Mouse (Mus musculus) stomach, embryonic 16.5 days (tissue): ENCODE measurements at regions not wholly inside any gene's neighbourhood (a gene's known extent, or its start where the extent isn't known, plus 50 kb on each side); places are given as distances from the start of the nearest gene placed in this dataset.

Experiments used
- ATAC-seq: fragments of 200-750 bp; cut with Nextera tagmentation; 2 replicates; pipeline ENCODE4 v1.8.0; 2017; ENCODE audit warnings: moderate number of reproducible peaks, moderate TSS enrichment; ENCODE audit not compliant: insufficient read depth, low FRiP score
- H3K27ac ChIP-seq: fragments of 300-500 bp; sonication (generic); 2 replicates; pipeline ENCODE4 v1.5.1; 2014; ENCODE audit warnings: low read length
- H3K27me3 ChIP-seq: fragments of 300-500 bp; sonication (generic); 2 replicates; pipeline ENCODE4 v1.6.1; 2014; ENCODE audit warnings: low read length, control low read depth, mixed read lengths; ENCODE audit not compliant: control insufficient read depth, insufficient read depth
- H3K36me3 ChIP-seq: fragments of 300-500 bp; sonication (generic); 2 replicates; pipeline ENCODE4 v1.6.1; 2014; ENCODE audit warnings: low read length; ENCODE audit not compliant: control insufficient read depth, insufficient read depth
- H3K4me1 ChIP-seq: fragments of 300-500 bp; sonication (generic); 2 replicates; pipeline ENCODE4 v1.6.1; 2014; ENCODE audit warnings: low read length, control low read depth, mixed read lengths; ENCODE audit not compliant: control insufficient read depth, insufficient read depth
- H3K4me2 ChIP-seq: fragments of 300-500 bp; sonication (generic); 2 replicates; pipeline ENCODE4 v1.6.1; 2014; ENCODE audit warnings: low read depth, low read length, mixed read lengths
- H3K4me3 ChIP-seq: fragments of 300-500 bp; sonication (generic); replicated peaks from 2 replicates; pipeline ENCODE4 v1.5.1; 2014; ENCODE audit warnings: mild to moderate bottlenecking, low read length
- H3K9ac ChIP-seq: fragments of 300-500 bp; sonication (generic); 2 replicates; pipeline ENCODE4 v1.6.1; 2014; ENCODE audit warnings: low read length
- H3K9me3 ChIP-seq: fragments of 300-500 bp; sonication (generic); replicated peaks from 2 replicates; pipeline ENCODE4 v1.6.1; 2016; ENCODE audit warnings: low read length, control low read depth; ENCODE audit not compliant: control insufficient read depth
- WGBS: fragments of 180-500 bp; shearing (Covaris S2); extraction: QIAGEN DNeasy Blood & Tissue Kit; methylation state at CpG from one replicate; pipeline ENCODE4 v1.1.7; 2014; 5-methylcytosine and 5-hydroxymethylcytosine counted together

GRCm38 (mm10) chr16:58352156-58352555 is 56.1 kb upstream of the Dcbld2 start:
- H3K36me3 ChIP-seq, result no peaks in the 10 kb centered on the region
- no peak overlapping the region for H3K4me2 ChIP-seq
- H3K9ac ChIP-seq, result no peak overlapping the region
- no peak overlapping the region for H3K4me3 ChIP-seq
- H3K27ac ChIP-seq, result no peak overlapping the region
- H3K27me3 ChIP-seq, result no peaks in the 10 kb centered on the region
- H3K9me3 ChIP-seq, result no peaks in the 10 kb centered on the region
- no peaks in the 10 kb centered on the region for H3K4me1 ChIP-seq
- WGBS, result 78% methylated on average over 3 of the region's 3 CpGs
- ATAC-seq, result no peak

- Histone ChIP-seq H3K4me1 (no peaks in the 10 kb centered on the region), H3K27ac (no peak overlapping the region), H3K4me2 (no peak overlapping the region), H3K9ac (no peak overlapping the region), H3K36me3 (no peaks in the 10 kb centered on the region), H3K27me3 (no peaks in the 10 kb centered on the region), H3K9me3 (no peaks in the 10 kb centered on the region), H3K4me3 (no peak overlapping the region)
- no peak for ATAC-seq
- WGBS, result 61% methylated on average over 6 of the region's 6 CpGs
Measured at GRCm38 (mm10) chr16:58354551-58354950, 53.7 kb upstream of the Dcbld2 start.
